Comparison of ENCODE assay signal across 13 mouse cellular contexts in the genomic region with DNA sequence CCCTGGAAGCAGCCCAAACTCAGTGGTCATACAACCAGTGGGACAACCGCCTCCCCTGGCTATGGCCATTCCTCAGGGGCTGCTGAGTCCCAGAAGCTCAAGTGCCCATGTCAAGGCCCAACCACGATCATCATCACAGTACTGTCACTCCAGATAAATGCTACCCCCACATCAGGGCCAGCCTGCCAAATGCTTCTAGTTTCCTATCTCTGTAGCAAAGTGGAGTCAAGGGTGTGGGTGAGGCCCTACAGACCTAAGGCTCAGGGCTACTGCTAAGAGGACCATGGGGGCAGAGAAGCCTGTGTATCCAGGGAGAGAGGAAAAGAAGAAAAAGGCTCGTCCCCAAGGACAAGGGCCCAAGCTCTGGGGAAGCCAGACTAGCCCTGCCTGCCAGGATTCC.
"Had no signal": no experiment of that assay in that cellular context is flagged by ENCODE, and none has a peak within 500 bp of the region (broad histone marks: within the 10 kb centered on the region; RNA-seq: fewer than 3 reads in every experiment).

No protein-coding gene starts in this region.

- DNase-seq: kidney, adult 11 months; kidney, postnatal 14 days; layer of hippocampus, adult 9-11 months; layer of hippocampus, postnatal 36 days; lung, adult 2 months; lung, postnatal 36 days; midbrain, embryonic 14.5 days; thymus, postnatal 4 days had no signal

- H3K36me3 ChIP-seq: kidney, embryonic 15.5 days; limb, embryonic 12.5 days; neural tube, embryonic 12.5 days had no signal

- H3K27ac ChIP-seq: kidney, embryonic 15.5 days; limb, embryonic 12.5 days; neural tube, embryonic 12.5 days; stomach, postnatal 0 days had no signal

- H3K4me2 ChIP-seq: kidney, embryonic 15.5 days; limb, embryonic 12.5 days; neural tube, embryonic 12.5 days had no signal

- H3K4me3 ChIP-seq: kidney, embryonic 15.5 days; limb, embryonic 12.5 days; neural tube, embryonic 12.5 days had no signal

- H3K9ac ChIP-seq: kidney, embryonic 15.5 days; limb, embryonic 12.5 days; neural tube, embryonic 12.5 days had no signal

- H3K9me3 ChIP-seq: kidney, embryonic 15.5 days; limb, embryonic 12.5 days; neural tube, embryonic 12.5 days had no signal

- ATAC-seq: lung, postnatal 0 days had no signal
